Mouse (Mus musculus): ENCODE data around the gene Sfmbt2. TPM values are rescaled to one million over a fixed set of nuclear protein-coding genes. Genes with fewer than 3 reads are reported as not detected.
"Not testable (repeated sequence)": the region's sequence is repeated elsewhere in the genome, so short reads cannot be mapped to it uniquely, and the experiment has no call there.

Gene Sfmbt2
- under 1 TPM; 0.15 TPM for total RNA-seq (2021)
- long read RNA-seq, experiment 1 = 0 reads
- long read RNA-seq, experiment 2 = 0 reads

DNA sequence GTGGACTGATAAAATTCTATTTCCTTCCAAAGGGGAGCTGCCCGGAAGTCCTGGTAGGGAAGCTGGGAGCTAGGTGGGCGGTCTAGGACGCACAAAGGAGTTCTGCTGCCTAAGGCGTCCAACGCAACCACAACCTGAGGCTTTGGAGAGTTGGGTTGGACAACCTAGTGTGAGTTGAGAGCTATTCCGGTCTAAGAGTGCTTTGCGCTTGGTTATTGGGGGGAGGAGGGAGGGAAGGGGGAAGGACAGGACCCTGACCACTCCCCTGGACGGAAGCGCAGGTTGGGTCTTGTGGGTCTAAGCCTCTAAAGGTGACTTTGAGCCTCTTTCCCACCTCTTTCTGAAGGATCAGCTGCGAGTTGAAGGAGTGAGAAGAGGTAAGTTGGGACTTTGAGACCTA is at the start of gene Sfmbt2:
Sfmbt2 (plus strand) TSS at position 335 of the 400 bp plus-strand sequence.
- intact Hi-C loops (cut with DNase I) = loop anchor here (10.0 kb wide), 1 partner anchor 455 kb away; no protein-coding TSS in a partner anchor
- DNase-seq = no peak

DNA sequence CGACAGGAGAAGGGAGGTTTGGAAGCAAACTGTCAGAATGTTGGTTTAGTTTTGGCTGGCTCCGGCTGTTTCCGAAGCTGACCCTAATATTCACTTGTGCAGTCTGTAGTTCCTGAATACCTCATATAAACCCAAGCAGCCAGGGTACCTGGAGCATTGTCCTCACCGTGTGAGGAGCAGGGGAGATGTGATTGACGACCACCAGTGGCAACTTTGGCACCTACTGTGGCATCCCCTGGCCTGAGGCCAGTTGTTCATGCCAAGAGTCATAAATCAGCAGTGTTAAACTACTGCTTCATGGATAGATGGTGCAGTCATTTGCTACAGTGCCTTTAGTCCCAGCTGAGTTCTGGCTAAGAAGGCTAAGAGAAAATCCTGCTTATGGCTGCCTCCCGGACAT is 49.2 kb upstream of the Sfmbt2 start:
- DNase-seq = peak in 1 of 2 experiments; percentile 20
- intact Hi-C loops (cut with DNase I) = no loop called here

DNA sequence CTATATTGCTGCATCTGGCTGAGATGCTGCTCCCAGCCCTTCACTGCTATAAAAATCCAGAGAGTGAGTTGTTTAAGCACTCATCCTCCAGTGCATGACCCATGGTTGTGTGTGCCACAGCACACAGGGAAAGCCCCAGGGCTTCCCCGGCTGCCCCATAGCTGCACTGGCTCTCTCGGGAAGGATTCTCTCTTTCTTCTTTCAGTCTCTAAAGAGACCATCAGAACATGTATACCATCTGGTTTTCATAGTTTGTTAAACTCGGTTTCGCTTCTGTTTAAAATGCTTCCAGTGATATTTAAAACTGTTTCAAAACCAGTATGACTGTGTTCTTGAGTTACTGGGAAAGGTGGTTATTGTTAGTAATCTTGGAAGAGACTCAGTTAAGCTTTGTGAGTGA is 47.1 kb upstream of the Sfmbt2 start:
- intact Hi-C loops (cut with DNase I) = no loop called here
- DNase-seq = no peak

GRCm38 (mm10) chr2:10324980-10325379 is 45.3 kb upstream of the Sfmbt2 start:
- intact Hi-C loops (cut with DNase I) = no loop called here
- no peak for DNase-seq

GRCm38 (mm10) chr2:10330216-10330615 is 40.1 kb upstream of the Sfmbt2 start:
- DNase-seq = no peak
- intact Hi-C loops (cut with DNase I) = no loop called here

- no peak for DNase-seq
- intact Hi-C loops (cut with DNase I) = no loop called here
Observed at GRCm38 (mm10) chr2:10334299-10334698, 36.0 kb upstream of the Sfmbt2 start.

GRCm38 (mm10) chr2:10335037-10335608 is 35.2 kb upstream of the Sfmbt2 start:
- no peak for DNase-seq
- intact Hi-C loops (cut with DNase I) = no loop called here

GRCm38 (mm10) chr2:10340022-10340421 is 30.3 kb upstream of the Sfmbt2 start:
- DNase-seq = no peak
- intact Hi-C loops (cut with DNase I) = no loop called here

GRCm38 (mm10) chr2:10343523-10343922 is 26.8 kb upstream of the Sfmbt2 start:
- DNase-seq = no peak
- intact Hi-C loops (cut with DNase I) = no loop called here

DNA sequence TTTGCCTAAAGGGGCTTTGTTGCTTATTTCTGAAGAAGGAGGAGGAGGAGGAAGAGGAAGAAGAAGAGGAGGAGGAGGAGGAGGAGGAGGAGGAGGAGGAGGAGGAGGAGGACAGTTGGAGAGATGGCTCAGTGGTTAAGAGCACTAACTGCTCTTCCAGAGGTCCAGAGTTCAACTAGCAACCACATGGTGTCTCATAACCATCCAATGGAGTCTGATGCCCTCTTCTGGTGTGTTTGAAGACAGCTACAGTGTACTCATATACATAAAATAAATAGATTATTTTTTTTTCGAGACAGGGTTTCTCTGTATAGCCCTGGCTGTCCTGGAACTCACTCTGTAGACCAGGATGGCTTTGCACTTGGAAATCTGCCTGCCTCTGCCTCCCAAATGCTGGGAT is 26.2 kb upstream of the Sfmbt2 start:
- intact Hi-C loops (cut with DNase I); DNase-seq: not testable (repeated sequence)

- no peak for DNase-seq
- intact Hi-C loops (cut with DNase I) = no loop called here
Observed at GRCm38 (mm10) chr2:10347193-10347592, 23.1 kb upstream of the Sfmbt2 start.

DNA sequence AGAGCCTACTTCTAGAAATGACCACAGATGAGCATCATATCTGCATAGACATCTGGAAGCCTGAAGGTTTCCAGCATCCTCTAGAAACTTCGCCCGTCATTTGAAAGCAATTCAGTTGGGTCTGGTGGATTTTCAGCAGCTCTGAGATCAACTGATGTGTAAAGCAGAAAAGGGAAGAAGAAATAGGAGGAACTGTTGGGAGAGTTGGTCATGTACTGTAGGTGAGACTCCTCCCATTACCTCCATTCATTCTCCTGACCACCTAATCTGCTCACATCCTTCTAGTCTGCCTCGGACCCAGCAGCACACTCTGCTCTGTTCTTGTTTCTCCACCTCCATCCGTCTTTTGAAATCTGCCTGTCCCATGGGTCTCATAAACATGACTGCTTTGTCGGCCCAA is 22.3 kb upstream of the Sfmbt2 start:
- intact Hi-C loops (cut with DNase I) = no loop called here

DNA sequence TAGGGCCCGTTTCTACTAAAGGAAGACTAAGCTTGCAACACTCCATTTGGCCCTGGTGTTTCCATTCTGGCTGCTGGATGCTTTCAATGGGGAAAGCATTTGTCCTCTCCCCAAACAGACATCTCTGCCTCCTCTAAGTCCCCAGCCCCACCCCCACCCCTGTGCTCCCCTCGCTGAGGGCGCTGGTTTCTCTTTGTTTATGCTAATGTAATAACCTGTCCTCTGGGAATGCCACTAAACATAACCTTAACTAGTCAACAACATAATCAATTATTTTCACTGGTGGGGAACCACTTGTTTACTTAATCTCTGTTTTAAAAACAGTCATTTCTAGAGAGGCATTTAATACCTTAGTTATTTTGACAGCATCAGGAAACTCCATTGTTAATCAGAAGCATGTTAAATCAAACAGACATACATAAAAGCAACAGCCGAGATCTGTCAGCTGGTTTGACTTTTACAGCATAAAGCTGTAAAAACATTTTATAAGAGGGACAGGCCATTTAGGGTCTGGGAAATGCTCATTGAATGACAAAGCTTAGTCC is 20.0 kb upstream of the Sfmbt2 start:
- no peak for DNase-seq
- intact Hi-C loops (cut with DNase I) = no loop called here

More for the DNA sequence above, 22.3 kb upstream of the Sfmbt2 start:
- no peak for DNase-seq

DNA sequence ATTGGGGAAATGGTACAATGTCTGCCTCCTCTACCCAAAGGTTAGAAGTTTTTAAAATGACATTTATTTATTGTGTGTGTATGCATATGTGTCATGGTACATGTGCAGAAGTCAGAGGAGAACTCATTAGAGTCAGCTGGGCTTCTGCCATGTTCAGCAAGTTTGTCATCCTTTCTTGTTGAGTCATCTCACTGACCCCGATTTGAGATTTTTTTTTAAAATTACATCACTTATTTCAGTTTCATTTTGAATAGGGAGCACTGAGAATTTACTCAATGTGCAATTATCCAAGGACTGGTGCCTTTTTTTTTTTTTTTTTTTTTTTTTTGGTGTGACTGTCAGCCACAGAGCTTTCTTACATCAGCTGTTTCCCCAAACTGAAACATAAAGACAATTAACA is 19.2 kb upstream of the Sfmbt2 start:
- DNase-seq = no peak
- intact Hi-C loops (cut with DNase I) = no loop called here

DNA sequence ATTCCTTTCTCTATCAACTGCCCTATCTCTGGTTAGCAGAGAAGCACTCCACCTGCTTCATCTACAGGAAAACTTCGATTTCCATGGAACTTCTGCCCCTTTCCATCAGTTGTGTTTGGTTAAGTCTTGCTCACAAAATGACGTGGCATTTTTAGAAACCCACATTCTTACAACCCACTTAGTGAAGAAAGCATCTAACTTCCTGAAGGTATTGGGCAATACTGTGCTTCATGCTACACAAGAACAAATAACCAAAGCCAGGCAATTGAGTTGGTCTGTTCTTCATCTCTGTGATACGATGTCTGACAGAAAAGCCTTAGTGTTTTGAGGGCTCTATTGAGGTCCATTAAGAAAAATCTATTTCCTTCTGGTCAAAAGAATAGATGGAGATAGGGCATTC is 17.4 kb upstream of the Sfmbt2 start:
- intact Hi-C loops (cut with DNase I) = no loop called here
- DNase-seq = no peak

DNA sequence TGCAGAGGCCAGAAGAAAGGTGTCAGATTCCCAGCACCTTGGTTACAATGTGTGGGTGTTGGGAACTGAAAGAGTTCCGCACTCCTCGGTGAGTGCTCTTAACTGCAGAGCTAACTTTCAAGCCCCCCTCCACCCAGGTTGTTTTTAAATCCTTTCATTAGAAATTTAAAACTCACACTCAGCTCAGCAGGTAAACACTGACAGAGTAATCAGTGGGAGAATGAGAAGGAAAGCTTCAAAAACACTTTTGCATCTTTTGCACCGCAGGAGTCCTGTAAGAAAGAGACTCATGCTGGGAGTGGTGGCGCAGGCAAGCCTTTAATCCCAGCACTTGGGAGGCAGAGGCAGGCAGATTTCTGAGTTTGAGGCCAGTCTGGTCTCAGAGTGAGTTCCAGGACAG is 16.4 kb upstream of the Sfmbt2 start:
- no peak for DNase-seq
- intact Hi-C loops (cut with DNase I) = no loop called here

GRCm38 (mm10) chr2:10359861-10360260 is 10.4 kb upstream of the Sfmbt2 start:
- intact Hi-C loops (cut with DNase I) = no loop called here
- no peak for DNase-seq

DNA sequence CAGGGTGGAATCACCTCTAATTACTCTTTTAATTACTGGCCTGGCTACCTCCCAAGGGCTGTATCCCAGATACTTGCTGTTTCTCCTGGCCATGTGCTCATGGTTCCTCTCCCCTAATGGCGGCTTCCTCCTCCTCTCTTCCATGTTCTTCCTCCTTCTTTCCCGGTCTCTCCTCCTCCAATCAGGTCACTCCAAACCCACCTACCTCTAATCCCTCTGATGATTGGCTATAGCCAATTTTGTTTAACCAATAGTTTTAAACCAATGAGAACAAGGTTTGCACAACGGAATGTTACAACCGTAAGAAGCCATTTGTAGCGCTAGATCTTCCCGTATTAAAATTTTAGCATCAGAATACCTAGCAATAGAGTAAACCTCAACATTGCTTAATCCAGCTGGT is 5.2 kb upstream of the Sfmbt2 start:
- DNase-seq = no peak
- intact Hi-C loops (cut with DNase I) = no loop called here

DNA sequence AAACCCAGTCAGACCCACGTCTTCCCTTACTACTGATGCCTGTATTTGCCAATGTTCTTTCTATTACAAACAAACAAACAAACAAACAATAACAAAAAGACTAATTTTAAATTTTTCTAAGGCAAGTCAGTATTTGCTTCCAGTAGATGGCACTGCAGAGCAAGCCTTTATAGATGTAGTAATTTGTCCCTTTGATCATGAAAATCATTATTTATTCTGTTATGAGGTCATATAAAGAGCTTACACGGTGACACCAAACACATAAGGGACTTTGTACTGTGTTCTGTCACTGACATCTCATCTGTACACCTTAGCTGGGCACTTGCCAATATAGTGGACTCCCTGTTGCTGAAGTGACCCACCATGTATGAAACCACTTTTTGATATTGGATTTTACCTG is 4.0 kb upstream of the Sfmbt2 start:
- intact Hi-C loops (cut with DNase I) = no loop called here
- DNase-seq = no peak

- DNase-seq = no peak
- intact Hi-C loops (cut with DNase I) = loop anchor here (10.0 kb wide), 1 partner anchor 455 kb away; no protein-coding TSS in a partner anchor
Observed at GRCm38 (mm10) chr2:10369676-10370075, 634 bp upstream of the Sfmbt2 start.

DNA sequence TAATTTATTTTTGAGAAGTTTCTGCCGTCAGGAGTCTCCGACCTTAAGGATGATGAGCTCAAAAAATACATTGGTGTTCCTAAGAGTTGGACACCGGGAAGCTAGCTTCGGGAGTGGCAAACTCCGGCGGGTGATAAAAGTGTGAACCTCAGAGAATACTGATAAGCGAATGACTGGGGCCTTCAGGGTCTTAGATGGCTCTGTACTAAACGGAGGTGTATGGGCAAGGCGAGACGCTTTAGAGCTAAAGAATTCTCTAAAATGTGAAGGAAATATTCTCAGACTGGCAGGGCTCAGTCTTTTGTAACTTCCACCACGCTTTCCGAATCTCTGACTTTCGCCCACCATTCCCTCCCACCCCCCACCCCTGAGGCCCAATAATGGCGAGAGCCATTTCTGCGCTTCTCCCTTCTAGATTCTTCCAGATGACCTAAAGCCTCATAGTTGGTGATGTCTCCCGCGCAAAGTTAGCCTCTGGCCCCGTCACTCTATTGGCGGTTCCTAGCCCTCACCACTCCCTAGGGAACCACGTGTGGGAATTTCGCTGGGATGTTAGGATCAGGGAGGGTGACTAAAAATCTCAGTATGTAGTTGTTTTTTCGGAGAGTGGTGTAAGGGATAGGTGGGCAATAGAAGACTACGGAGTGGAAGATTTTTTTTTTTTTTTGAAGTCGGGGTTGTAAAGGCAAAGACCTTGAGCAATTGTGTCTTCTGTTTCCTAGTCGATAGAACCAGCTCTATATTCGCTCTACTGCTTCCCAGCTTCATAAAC is 563 bp downstream of the Sfmbt2 start:
- DNase-seq = no peak
- intact Hi-C loops (cut with DNase I) = loop anchor here (10.0 kb wide), 1 partner anchor 454 kb away; no protein-coding TSS in a partner anchor

- intact Hi-C loops (cut with DNase I) = loop anchor here (10.0 kb wide), 1 partner anchor 453 kb away; no protein-coding TSS in a partner anchor
- no peak for DNase-seq
Observed at GRCm38 (mm10) chr2:10371459-10371817, 1.1 kb downstream of the Sfmbt2 start.
